Mouse (Mus musculus) C2C12 (cell line): ENCODE data around the gene Gm4894.

Source experiments
- CTCF ChIP-seq: IDR thresholded peaks from one replicate; pipeline ENCODE4 v1.5.1; 2011; ENCODE audit not compliant: control insufficient read depth, insufficient read depth, insufficient read length
- MAX ChIP-seq: IDR thresholded peaks from one replicate; pipeline ENCODE4 v1.6.1; 2011; ENCODE audit warnings: mild to moderate bottlenecking, control low read depth

DNA sequence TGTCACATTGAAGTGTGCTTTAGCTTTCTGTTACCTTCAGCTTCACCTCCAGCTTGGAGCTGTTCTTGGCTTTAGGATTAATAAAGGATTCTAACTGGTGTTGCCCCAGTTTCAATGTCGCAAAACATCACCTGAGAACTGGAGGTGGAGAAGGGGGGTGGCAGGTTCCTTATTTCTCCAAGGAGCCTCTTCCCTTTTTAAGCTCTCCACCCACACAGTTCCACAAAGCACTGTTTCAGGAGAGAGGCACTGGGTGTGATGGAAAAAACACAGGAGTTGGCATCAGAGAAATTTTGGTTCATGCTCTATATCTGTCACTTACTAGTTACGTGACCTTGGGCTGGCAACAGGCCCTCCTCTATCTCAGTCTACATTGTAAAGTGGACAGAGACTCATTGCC, 21.3 kb upstream of the Gm4894 start:
- TF ChIP-seq CTCF (no peak), MAX (no peak)
